Mouse (Mus musculus): ENCODE data around the gene Phpt1. TPM values are rescaled to one million over a fixed set of nuclear protein-coding genes. Genes with fewer than 3 reads are reported as not detected.

The Phpt1 gene
- total and polyA plus RNA-seq, 2 experiments from 2014 or later, result 37.9 to 248 TPM

GRCm38 (mm10) chr2:25574136-25574535 lies 888 bp downstream of the Phpt1 start:
- ATAC-seq (ENCODE audit: insufficient read depth, low read depth) (no peak), DNase-seq (ENCODE audit: low spot score) (no peak)
- Histone ChIP-seq H3K4me3 (ENCODE audit: low read depth, low read length) (peak overlapping the region; percentile 61), H3K4me2 (ENCODE audit: low read depth, low read length) (peak overlapping the region; percentile 88), H3K27ac (ENCODE audit: low read depth) (peak overlapping the region; percentile 81; the same call in 1 of the 2 replicates), H3K27me3 (ENCODE audit: control insufficient read depth, insufficient read depth, low read length) (peaks cover 33% of the 10 kb centered on the region), H3K9ac (replicated peaks; ENCODE audit: low read depth, low read length) (peak overlapping the region; percentile 57), H3K9me3 (replicated peaks; ENCODE audit: control insufficient read depth, low read length) (no peaks in the 10 kb centered on the region), H3K4me1 (ENCODE audit: control insufficient read depth, insufficient read depth) (peaks cover 21% of the 10 kb centered on the region), H3K36me3 (replicated peaks; ENCODE audit: control insufficient read depth, insufficient read depth, low read length) (peaks cover 12% of the 10 kb centered on the region; the same call in 1 of the 2 replicates)
- 15% methylated on average over 11 of the region's 11 CpGs for WGBS
- TF ChIP-seq EP300 (IDR thresholded peaks at IDR 0.05; ENCODE audit: low read depth), result no peak
- TF ChIP-seq CTCF (IDR thresholded peaks at IDR 0.05; ENCODE audit: low read depth), result no peak

- H3K9ac ChIP-seq (replicated peaks; ENCODE audit: low read depth, low read length), result no peak overlapping the region
Measured at GRCm38 (mm10) chr2:25573068-25573467, 2.0 kb downstream of the Phpt1 start.

GRCm38 (mm10) chr2:25571221-25571620 lies 3.8 kb downstream of the Phpt1 start:
- H3K9me3 ChIP-seq (replicated peaks; ENCODE audit: control insufficient read depth, low read length), result no peaks in the 10 kb centered on the region
- peaks cover 13% of the 10 kb centered on the region for H3K4me1 ChIP-seq (ENCODE audit: control insufficient read depth, insufficient read depth)
- H3K36me3 ChIP-seq (replicated peaks; ENCODE audit: control insufficient read depth, insufficient read depth, low read length), result peaks cover 18% of the 10 kb centered on the region
- no peak overlapping the region for H3K27ac ChIP-seq (ENCODE audit: low read depth)
- peaks cover 4% of the 10 kb centered on the region for H3K27me3 ChIP-seq (ENCODE audit: control insufficient read depth, insufficient read depth, low read length)
- TF ChIP-seq EP300 (IDR thresholded peaks at IDR 0.05; ENCODE audit: low read depth), result no peak
- TF ChIP-seq CTCF (IDR thresholded peaks at IDR 0.05; ENCODE audit: low read depth), result no peak
- DNase-seq (ENCODE audit: low spot score), result no peak
- WGBS, result 81% methylated on average over 4 of the region's 4 CpGs
- ATAC-seq (ENCODE audit: insufficient read depth, low read depth), result no peak
- no peak overlapping the region for H3K4me3 ChIP-seq (ENCODE audit: low read depth, low read length)
- H3K9ac ChIP-seq (replicated peaks; ENCODE audit: low read depth, low read length), result no peak overlapping the region
- no peak overlapping the region for H3K4me2 ChIP-seq (ENCODE audit: low read depth, low read length)

More at GRCm38 (mm10) chr2:25573068-25573467, 2.0 kb downstream of the Phpt1 start:
- DNase-seq (ENCODE audit: low spot score) (no peak), ATAC-seq (ENCODE audit: insufficient read depth, low read depth) (no peak)
- H3K36me3 ChIP-seq (replicated peaks; ENCODE audit: control insufficient read depth, insufficient read depth, low read length), result peaks cover 17% of the 10 kb centered on the region
- H3K4me3 ChIP-seq (ENCODE audit: low read depth, low read length), result no peak overlapping the region
- TF ChIP-seq CTCF (IDR thresholded peaks at IDR 0.05; ENCODE audit: low read depth), result no peak
- no peak for TF ChIP-seq EP300 (IDR thresholded peaks at IDR 0.05; ENCODE audit: low read depth)
- 78% methylated on average over 2 of the region's 2 CpGs for WGBS
- H3K4me1 ChIP-seq (ENCODE audit: control insufficient read depth, insufficient read depth), result peaks cover 21% of the 10 kb centered on the region
- H3K27me3 ChIP-seq (ENCODE audit: control insufficient read depth, insufficient read depth, low read length), result peaks cover 22% of the 10 kb centered on the region
- no peak overlapping the region for H3K27ac ChIP-seq (ENCODE audit: low read depth)
- no peak overlapping the region for H3K4me2 ChIP-seq (ENCODE audit: low read depth, low read length)
- H3K9me3 ChIP-seq (replicated peaks; ENCODE audit: control insufficient read depth, low read length), result no peaks in the 10 kb centered on the region

GRCm38 (mm10) chr2:25569323-25569722 lies 5.7 kb downstream of the Phpt1 start:
- no peak for ATAC-seq (ENCODE audit: insufficient read depth, low read depth)
- TF ChIP-seq EP300 (IDR thresholded peaks at IDR 0.05; ENCODE audit: low read depth), result no peak
- no peak for TF ChIP-seq CTCF (IDR thresholded peaks at IDR 0.05; ENCODE audit: low read depth)
- no peak overlapping the region for H3K27ac ChIP-seq (ENCODE audit: low read depth)
- H3K9me3 ChIP-seq (replicated peaks; ENCODE audit: control insufficient read depth, low read length), result no peaks in the 10 kb centered on the region
- no peak overlapping the region for H3K9ac ChIP-seq (replicated peaks; ENCODE audit: low read depth, low read length)
- H3K4me1 ChIP-seq (ENCODE audit: control insufficient read depth, insufficient read depth), result peaks cover 7% of the 10 kb centered on the region
- no peak overlapping the region for H3K4me3 ChIP-seq (ENCODE audit: low read depth, low read length)
- H3K27me3 ChIP-seq (ENCODE audit: control insufficient read depth, insufficient read depth, low read length), result no peaks in the 10 kb centered on the region
- no peak for DNase-seq (ENCODE audit: low spot score)
- no peak overlapping the region for H3K4me2 ChIP-seq (ENCODE audit: low read depth, low read length)
- H3K36me3 ChIP-seq (replicated peaks; ENCODE audit: control insufficient read depth, insufficient read depth, low read length), result peaks cover 35% of the 10 kb centered on the region
- WGBS, result 98% methylated on average over 3 of the region's 3 CpGs

- 78% methylated on average over 6 of the region's 6 CpGs for WGBS
- DNase-seq (ENCODE audit: low spot score), result no peak
- TF ChIP-seq EP300 (IDR thresholded peaks at IDR 0.05; ENCODE audit: low read depth), result no peak
- TF ChIP-seq CTCF (IDR thresholded peaks at IDR 0.05; ENCODE audit: low read depth), result no peak
- no peak for ATAC-seq (ENCODE audit: insufficient read depth, low read depth)
- Histone ChIP-seq H3K4me3 (ENCODE audit: low read depth, low read length) (no peak overlapping the region), H3K27me3 (ENCODE audit: control insufficient read depth, insufficient read depth, low read length) (no peaks in the 10 kb centered on the region), H3K4me2 (ENCODE audit: low read depth, low read length) (no peak overlapping the region), H3K9me3 (replicated peaks; ENCODE audit: control insufficient read depth, low read length) (no peaks in the 10 kb centered on the region), H3K4me1 (ENCODE audit: control insufficient read depth, insufficient read depth) (peaks cover 2% of the 10 kb centered on the region; the same call in 1 of the 2 replicates), H3K27ac (ENCODE audit: low read depth) (no peak overlapping the region), H3K36me3 (replicated peaks; ENCODE audit: control insufficient read depth, insufficient read depth, low read length) (peaks cover 43% of the 10 kb centered on the region), H3K9ac (replicated peaks; ENCODE audit: low read depth, low read length) (no peak overlapping the region)
Measured at GRCm38 (mm10) chr2:25568473-25569019, 6.5 kb downstream of the Phpt1 start.

- no peaks in the 10 kb centered on the region for H3K4me1 ChIP-seq (ENCODE audit: control insufficient read depth, insufficient read depth)
- 79% methylated on average over 6 of the region's 6 CpGs for WGBS
Measured at GRCm38 (mm10) chr2:25566558-25566957, 8.5 kb downstream of the Phpt1 start.

More at GRCm38 (mm10) chr2:25566558-25566957, 8.5 kb downstream of the Phpt1 start:
- H3K9me3 ChIP-seq (replicated peaks; ENCODE audit: control insufficient read depth, low read length), result no peaks in the 10 kb centered on the region
- TF ChIP-seq EP300 (IDR thresholded peaks at IDR 0.05; ENCODE audit: low read depth), result no peak
- TF ChIP-seq CTCF (IDR thresholded peaks at IDR 0.05; ENCODE audit: low read depth), result peak; percentile 10; the same call in 1 of the 2 replicates
- H3K9ac ChIP-seq (replicated peaks; ENCODE audit: low read depth, low read length), result no peak overlapping the region
- no peak overlapping the region for H3K4me3 ChIP-seq (ENCODE audit: low read depth, low read length)
- no peaks in the 10 kb centered on the region for H3K27me3 ChIP-seq (ENCODE audit: control insufficient read depth, insufficient read depth, low read length)
- no peak overlapping the region for H3K4me2 ChIP-seq (ENCODE audit: low read depth, low read length)
- H3K27ac ChIP-seq (ENCODE audit: low read depth), result no peak overlapping the region
- DNase-seq (ENCODE audit: low spot score) (no peak), ATAC-seq (ENCODE audit: insufficient read depth, low read depth) (no peak)
- peaks cover 63% of the 10 kb centered on the region for H3K36me3 ChIP-seq (replicated peaks; ENCODE audit: control insufficient read depth, insufficient read depth, low read length)
